Mouse (Mus musculus): ENCODE measurements at regions not wholly inside any gene's neighbourhood (a gene's known extent, or its start where the extent isn't known, plus 50 kb on each side); places are given as distances from the start of the nearest gene placed in this dataset.

- TF ChIP-seq CTCF (IDR thresholded peaks at IDR 0.05; ENCODE audit: borderline replicate concordance, insufficient read depth, low read length) (no peak), POLR2A (IDR thresholded peaks at IDR 0.05; ENCODE audit: low read depth, low read length) (no peak)
Observed at GRCm38 (mm10) chr7:73635422-73635821, 93.8 kb upstream of the Chd2 start.
